Mouse (Mus musculus) embryonic fibroblast, embryonic 13.5 days (primary cell): ENCODE data around the gene Emx2.

ENCODE experiments used
- CTCF ChIP-seq: IDR thresholded peaks from 2 replicates; pipeline ENCODE4 v1.5.1; 2011; ENCODE audit warnings: mild to moderate bottlenecking, control low read depth, low read length, moderate library complexity, borderline replicate concordance; ENCODE audit not compliant: insufficient read depth
- POLR2A ChIP-seq: IDR thresholded peaks from 2 replicates; pipeline ENCODE4 v1.6.1; 2011; ENCODE audit warnings: low read depth, mild to moderate bottlenecking, control low read depth, low read length, moderate library complexity

GRCm38 (mm10) chr19:59462459-59463292 is 4.5 kb downstream of the Emx2 start:
- TF ChIP-seq POLR2A (no peak), CTCF (no peak)
